Mouse (Mus musculus) testis, adult 2 months (tissue): ENCODE data around the gene Slc4a1.

ENCODE experiments used
- CTCF ChIP-seq: fragments of 200-500 bp; IDR thresholded peaks from 2 replicates; pipeline ENCODE4 v1.5.1; 2012; ENCODE audit warnings: low read depth, mild to moderate bottlenecking, inconsistent platforms, low read length, moderate library complexity; ENCODE audit not compliant: control insufficient read depth, insufficient read depth, insufficient replicate concordance
- POLR2A ChIP-seq: fragments of 200-500 bp; IDR thresholded peaks from 2 replicates; pipeline ENCODE4 v1.6.1; 2012; ENCODE audit warnings: low read depth, mild to moderate bottlenecking, inconsistent platforms, low read length, moderate library complexity; ENCODE audit not compliant: control insufficient read depth

DNA sequence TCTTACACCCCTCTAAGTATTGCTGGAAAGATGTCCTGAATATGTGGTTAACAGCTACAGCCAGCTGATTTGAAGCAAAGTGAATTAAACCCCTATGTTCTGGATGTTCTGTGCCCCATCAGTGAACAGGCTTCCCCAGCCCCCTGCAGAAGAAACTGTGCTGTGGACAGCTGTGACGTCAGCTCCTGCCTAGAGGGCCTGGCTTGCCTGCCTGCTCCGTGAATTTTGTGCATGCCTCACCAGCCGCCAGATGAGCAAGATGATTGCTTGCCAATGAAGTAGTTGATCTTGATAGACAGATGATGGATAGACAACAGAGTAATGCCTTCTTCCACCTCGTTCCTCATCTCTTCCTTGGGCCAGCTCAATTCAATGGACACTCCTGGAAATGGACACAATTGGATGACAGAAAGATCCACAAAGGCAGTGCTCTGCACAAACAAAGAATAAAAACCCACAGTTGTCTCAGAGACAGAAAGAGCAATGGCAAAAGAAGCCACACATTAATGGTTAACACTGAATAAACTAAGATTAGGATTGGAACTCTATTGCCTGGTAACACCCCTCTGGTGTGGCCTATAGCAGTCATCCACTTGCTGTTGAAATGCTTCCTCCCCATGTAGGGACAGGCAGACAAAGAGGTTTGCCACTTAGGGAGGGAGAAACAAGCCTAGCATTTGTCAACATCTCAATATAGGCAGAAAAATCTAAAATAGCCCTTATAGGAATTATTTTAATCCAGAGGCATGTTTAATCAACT lies 15.5 kb upstream of the Slc4a1 start:
- no peak for TF ChIP-seq CTCF
- TF ChIP-seq POLR2A: no peak
